Mouse (Mus musculus) stomach, postnatal 0 days (tissue): ENCODE data around the gene Gm20509. TPM values are rescaled to one million over a fixed set of nuclear protein-coding genes. Genes with fewer than 3 reads are reported as not detected.

Source experiments
- ATAC-seq: fragments of 200-750 bp; cut with Nextera tagmentation; 2 replicates; pipeline ENCODE4 v1.8.0; 2017; ENCODE audit not compliant: low FRiP score, low TSS enrichment
- DNase-seq: peaks from one replicate; pipeline ENCODE4 v3.0.0-alpha.2; 2016; ENCODE audit warnings: low spot score
- H3K27ac ChIP-seq: fragments of 300-500 bp; sonication (generic); replicated peaks from 2 replicates; pipeline ENCODE4 v1.5.1; 2014; ENCODE audit warnings: mild to moderate bottlenecking, control low read depth
- H3K27me3 ChIP-seq: fragments of 300-500 bp; sonication (generic); 2 replicates; pipeline ENCODE4 v1.6.1; 2014; ENCODE audit warnings: low read length; ENCODE audit not compliant: control insufficient read depth, insufficient read depth
- H3K36me3 ChIP-seq: fragments of 300-500 bp; sonication (generic); 2 replicates; pipeline ENCODE4 v1.6.1; 2014; ENCODE audit warnings: low read length, mixed read lengths; ENCODE audit not compliant: control insufficient read depth, insufficient read depth
- H3K4me1 ChIP-seq: fragments of 300-500 bp; sonication (generic); replicated peaks from 2 replicates; pipeline ENCODE4 v1.6.1; 2014; ENCODE audit warnings: antibody characterized with exemption; ENCODE audit not compliant: control insufficient read depth, insufficient read depth
- H3K4me2 ChIP-seq: fragments of 300-500 bp; sonication (generic); replicated peaks from 2 replicates; pipeline ENCODE4 v1.6.1; 2014; ENCODE audit warnings: low read depth, mild to moderate bottlenecking, control low read depth, moderate library complexity
- H3K4me3 ChIP-seq: fragments of 300-500 bp; sonication (generic); 2 replicates; pipeline ENCODE4 v1.5.1; 2014; ENCODE audit warnings: low read depth, low read length, control low read depth
- H3K9ac ChIP-seq: fragments of 300-500 bp; sonication (generic); 2 replicates; pipeline ENCODE4 v1.6.1; 2014; ENCODE audit warnings: mild to moderate bottlenecking, low read length, control low read depth, mixed read lengths
- H3K9me3 ChIP-seq: fragments of 300-500 bp; sonication (generic); 2 replicates; pipeline ENCODE4 v1.6.1; 2016; ENCODE audit warnings: low read length; ENCODE audit not compliant: control insufficient read depth
- CTCF ChIP-seq: IDR thresholded peaks from 2 replicates; pipeline ENCODE4 v1.5.1; 2016; ENCODE audit warnings: antibody characterized with exemption, low read depth, mild to moderate bottlenecking, moderate library complexity
- EP300 ChIP-seq: optimal IDR thresholded peaks from 2 replicates; pipeline ENCODE3; 2016; ENCODE audit warnings: antibody characterized with exemption
- WGBS: fragments of 180-500 bp; shearing (Covaris S2); extraction: QIAGEN DNeasy Blood & Tissue Kit; methylation state at CpG from one replicate; pipeline ENCODE4 v1.1.7; 2014; 5-methylcytosine and 5-hydroxymethylcytosine counted together
- polyA plus RNA-seq: library from polyadenylated mRNA; unstranded; fragments of >200 nt; fragmentation: Nextera tagmentation; extraction: Ambion mirVana; gene quantifications from 2 replicates; pipeline ENCODE4 v1.2.1, GENCODE M21; 2015

Gene Gm20509
- polyA plus RNA-seq, 1 experiment from 2014 or later = not detected

- Histone ChIP-seq H3K36me3 (peaks cover 23% of the 10 kb centered on the region), H3K4me2 (no peak overlapping the region), H3K27ac (no peak overlapping the region), H3K9ac (no peak overlapping the region), H3K4me3 (no peak overlapping the region), H3K4me1 (no peaks in the 10 kb centered on the region), H3K27me3 (no peaks in the 10 kb centered on the region), H3K9me3 (no peaks in the 10 kb centered on the region)
- 64% methylated on average over 8 of the region's 8 CpGs for WGBS
- ATAC-seq (no peak), DNase-seq (peak; percentile 34)
- TF ChIP-seq EP300 (no peak), CTCF (peak; percentile 73)
Observed at GRCm38 (mm10) chr9:73121735-73122134, 19.5 kb downstream of the Gm20509 start.

DNA sequence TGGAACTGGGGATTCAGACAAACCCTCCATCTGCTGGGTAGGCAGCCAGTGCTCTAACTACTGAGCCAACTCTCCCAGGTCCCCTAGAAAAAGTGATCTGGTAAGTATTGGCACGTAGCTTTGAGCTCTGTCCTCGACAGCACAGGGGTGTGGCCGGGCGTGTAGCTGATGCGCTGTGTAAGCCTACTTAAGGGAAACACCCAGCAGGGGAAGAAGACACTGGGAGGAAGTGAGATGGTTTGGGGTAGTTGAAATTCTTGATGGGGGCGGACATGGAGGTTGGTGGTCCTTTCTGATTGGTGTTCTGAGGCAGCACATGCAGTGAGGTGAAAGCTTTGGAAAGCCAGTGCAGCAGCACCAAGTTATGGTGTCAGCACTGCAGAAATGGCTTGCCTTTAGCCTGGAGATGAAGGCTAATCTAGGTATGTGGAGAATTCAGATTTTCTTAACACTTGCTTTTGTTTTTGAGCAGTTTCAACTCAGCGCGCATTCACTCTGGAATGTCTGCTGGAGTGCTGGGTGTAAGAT is 22.8 kb downstream of the Gm20509 start:
- TF ChIP-seq EP300 = no peak
- no peak for TF ChIP-seq CTCF
- no peaks in the 10 kb centered on the region for H3K4me1 ChIP-seq
- H3K4me3 ChIP-seq = no peak overlapping the region
- H3K27ac ChIP-seq = no peak overlapping the region
- ATAC-seq (no peak), DNase-seq (no peak)
- 86% methylated on average over 8 of the region's 8 CpGs for WGBS
- no peaks in the 10 kb centered on the region for H3K9me3 ChIP-seq
- peaks cover 30% of the 10 kb centered on the region for H3K36me3 ChIP-seq
- no peaks in the 10 kb centered on the region for H3K27me3 ChIP-seq
- H3K4me2 ChIP-seq = no peak overlapping the region
- no peak overlapping the region for H3K9ac ChIP-seq

DNA sequence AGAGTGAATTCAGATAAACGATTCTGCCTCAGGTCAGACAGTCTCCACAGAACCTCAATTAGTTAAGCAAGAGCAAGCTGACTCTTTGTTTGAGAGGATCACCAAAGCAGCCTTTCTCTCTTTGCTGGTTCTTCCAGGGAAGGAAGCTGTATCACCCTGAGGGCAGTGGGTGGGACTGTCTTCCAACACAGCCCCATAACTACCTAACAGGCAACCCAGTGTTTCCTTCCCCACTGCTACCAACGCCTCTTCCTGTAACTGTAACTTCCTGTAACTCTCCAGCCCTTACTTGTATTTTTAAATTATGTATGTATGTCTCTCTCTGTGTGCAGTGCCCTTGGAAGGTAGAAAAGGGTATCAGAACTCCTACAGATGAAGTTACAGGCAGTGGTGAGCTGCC is 25.2 kb downstream of the Gm20509 start:
- no peaks in the 10 kb centered on the region for H3K4me1 ChIP-seq
- no peak overlapping the region for H3K4me3 ChIP-seq
- no peak for ATAC-seq
- no peak for DNase-seq
- no peak for TF ChIP-seq CTCF
- no peak for TF ChIP-seq EP300
- 79% methylated on average over 2 of the region's 2 CpGs for WGBS
- H3K9me3 ChIP-seq = no peaks in the 10 kb centered on the region
- H3K27me3 ChIP-seq = no peaks in the 10 kb centered on the region
- H3K9ac ChIP-seq = no peak overlapping the region
- H3K36me3 ChIP-seq = peaks cover 21% of the 10 kb centered on the region
- H3K27ac ChIP-seq = no peak overlapping the region
- no peak overlapping the region for H3K4me2 ChIP-seq

GRCm38 (mm10) chr9:73129875-73130274 is 27.6 kb downstream of the Gm20509 start:
- Histone ChIP-seq H3K36me3 (peaks cover 17% of the 10 kb centered on the region), H3K4me3 (no peak overlapping the region), H3K9ac (no peak overlapping the region), H3K4me2 (no peak overlapping the region), H3K27ac (no peak overlapping the region), H3K27me3 (no peaks in the 10 kb centered on the region), H3K9me3 (no peaks in the 10 kb centered on the region), H3K4me1 (no peaks in the 10 kb centered on the region)
- no peak for TF ChIP-seq EP300
- TF ChIP-seq CTCF = no peak
- DNase-seq = no peak
- ATAC-seq = no peak
- WGBS = 84% methylated on average over 8 of the region's 8 CpGs

GRCm38 (mm10) chr9:73130529-73130928 is 28.3 kb downstream of the Gm20509 start:
- peak; percentile 71 for ATAC-seq
- Histone ChIP-seq H3K4me3 (no peak overlapping the region), H3K27me3 (no peaks in the 10 kb centered on the region), H3K27ac (no peak overlapping the region), H3K4me1 (no peaks in the 10 kb centered on the region), H3K4me2 (no peak overlapping the region), H3K36me3 (peaks cover 15% of the 10 kb centered on the region), H3K9ac (no peak overlapping the region), H3K9me3 (no peaks in the 10 kb centered on the region)
- no peak for DNase-seq
- TF ChIP-seq EP300 = no peak
- TF ChIP-seq CTCF = no peak
- 72% methylated on average over 4 of the region's 4 CpGs for WGBS

GRCm38 (mm10) chr9:73137341-73137886 is 35.1 kb downstream of the Gm20509 start:
- no peak for ATAC-seq
- H3K4me1 ChIP-seq = no peaks in the 10 kb centered on the region
- WGBS = 37% methylated on average over 11 of the region's 11 CpGs
- DNase-seq = no peak
- H3K36me3 ChIP-seq = no peaks in the 10 kb centered on the region
- H3K4me3 ChIP-seq = no peak overlapping the region
- TF ChIP-seq CTCF (no peak), EP300 (no peak)
- H3K9me3 ChIP-seq = no peaks in the 10 kb centered on the region
- no peak overlapping the region for H3K4me2 ChIP-seq
- H3K27ac ChIP-seq = no peak overlapping the region
- no peaks in the 10 kb centered on the region for H3K27me3 ChIP-seq
- H3K9ac ChIP-seq = no peak overlapping the region
